8 mouse cellular contexts compared by ENCODE assay signal in genomic region chr5:30391473-30391872, GRCm38 (mm10).
DNase-seq lines count a peak whose midpoint lies in the region; ATAC-seq and TF ChIP-seq lines count a peak whose summit lies in the region.

No protein-coding gene starts in this region.

- no peak overlapping the region for H3K27ac ChIP-seq in heart, adult 2 months
- H3K27ac ChIP-seq in hindbrain, embryonic 16.5 days (ENCODE audit: low read depth, low read length) = no peak overlapping the region
- no peak overlapping the region for H3K27ac ChIP-seq in midbrain, embryonic 15.5 days

- DNase-seq in heart, adult 2 months = peak; percentile 47 to 75
- no peak for DNase-seq in heart, postnatal 25 days (ENCODE audit: low spot score)
- DNase-seq in brain, embryonic 14.5 days (ENCODE audit: low read depth) = peak; percentile 76
- peak; percentile 55 to 76 for DNase-seq in left cerebral cortex, postnatal 14 days (ENCODE audit: low spot score in 2 of 2)
- peak; percentile 25 to 36 for DNase-seq in spleen, postnatal 14 days (ENCODE audit: low spot score in 2 of 2)

- intact Hi-C loops in heart, adult 2 months (cut with DNase I) = loop anchor here (10.0 kb wide), 1 partner anchor 243 kb away; no protein-coding TSS in a partner anchor
- intact Hi-C loops in heart, postnatal 25 days (cut with DNase I) = loop anchor here (10.0 kb wide), 1 partner anchor 243 kb away; no protein-coding TSS in a partner anchor
- intact Hi-C loops in left cerebral cortex, postnatal 14 days (cut with DNase I) = loop anchor here (5.0 kb wide), 1 partner anchor 86 kb away; no protein-coding TSS in a partner anchor

- H3K9ac ChIP-seq in heart, adult 2 months (ENCODE audit: low read depth, low read length) = no peak overlapping the region
- H3K9ac ChIP-seq in hindbrain, embryonic 16.5 days (ENCODE audit: low read depth, low read length) = no peak overlapping the region
- no peak overlapping the region for H3K9ac ChIP-seq in midbrain, embryonic 15.5 days

- H3K4me2 ChIP-seq in hindbrain, embryonic 16.5 days (ENCODE audit: low read length) = no peak overlapping the region
- H3K4me2 ChIP-seq in midbrain, embryonic 15.5 days = no peak overlapping the region

- WGBS in heart, adult 2 months = 26% methylated on average over 7 of the region's 7 CpGs
- WGBS in hindbrain, embryonic 16.5 days = 26% methylated on average over 7 of the region's 7 CpGs
- 25% methylated on average over 7 of the region's 7 CpGs for WGBS in midbrain, embryonic 15.5 days

- H3K4me3 ChIP-seq in heart, adult 2 months = no peak overlapping the region
- no peak overlapping the region for H3K4me3 ChIP-seq in hindbrain, embryonic 16.5 days (ENCODE audit: low read length)
- no peak overlapping the region for H3K4me3 ChIP-seq in midbrain, embryonic 15.5 days

- H3K9me3 ChIP-seq in hindbrain, embryonic 16.5 days (ENCODE audit: control insufficient read depth, low read length) = no peaks in the 10 kb centered on the region
- no peaks in the 10 kb centered on the region for H3K9me3 ChIP-seq in midbrain, embryonic 15.5 days

- H3K4me1 ChIP-seq in heart, adult 2 months (ENCODE audit: control insufficient read depth, insufficient read depth, low read length) = no peaks in the 10 kb centered on the region
- H3K4me1 ChIP-seq in hindbrain, embryonic 16.5 days (ENCODE audit: control insufficient read depth, insufficient read depth, low read depth, low read length) = no peaks in the 10 kb centered on the region
- no peaks in the 10 kb centered on the region for H3K4me1 ChIP-seq in midbrain, embryonic 15.5 days

- no peaks in the 10 kb centered on the region for H3K79me2 ChIP-seq in heart, adult 2 months (replicated peaks; ENCODE audit: control insufficient read depth, insufficient read depth, low read length)

- no peak for TF ChIP-seq EP300 in heart, adult 2 months (IDR thresholded peaks at IDR 0.05; ENCODE audit: insufficient read depth, low read depth, low read length)

- peak; percentile 71 for ATAC-seq in erythroblast, adult 5-6 weeks (replicated peaks; ENCODE audit: low FRiP score, poor library complexity, severe bottlenecking)
- peak; percentile 55; the same call in 1 of the 2 replicates for ATAC-seq in hindbrain, embryonic 16.5 days
- ATAC-seq in midbrain, embryonic 15.5 days (replicated peaks) = peak; percentile 50; the same call in 1 of the 2 replicates

- TF ChIP-seq CTCF in heart, adult 2 months (IDR thresholded peaks at IDR 0.05) = peak; percentile 93
- TF ChIP-seq CTCF in brain, embryonic 14.5 days (IDR thresholded peaks at IDR 0.05; ENCODE audit: borderline replicate concordance, extremely low read depth, insufficient read depth, insufficient read length) = peak; percentile 94

- H3K36me3 ChIP-seq in heart, adult 2 months (ENCODE audit: control insufficient read depth, insufficient read depth, low read length) = no peaks in the 10 kb centered on the region
- H3K36me3 ChIP-seq in hindbrain, embryonic 16.5 days (ENCODE audit: control insufficient read depth, insufficient read depth, low read length) = no peaks in the 10 kb centered on the region
- no peaks in the 10 kb centered on the region for H3K36me3 ChIP-seq in midbrain, embryonic 15.5 days (replicated peaks)

- no peaks in the 10 kb centered on the region for H3K27me3 ChIP-seq in heart, adult 2 months (ENCODE audit: control insufficient read depth, insufficient read depth, low read length)
- H3K27me3 ChIP-seq in hindbrain, embryonic 16.5 days (replicated peaks; ENCODE audit: control insufficient read depth, insufficient read depth, low read length) = no peaks in the 10 kb centered on the region
- H3K27me3 ChIP-seq in midbrain, embryonic 15.5 days (replicated peaks) = no peaks in the 10 kb centered on the region; the same call in 1 of the 2 replicates

- no peak for TF ChIP-seq POLR2A in heart, adult 2 months (IDR thresholded peaks at IDR 0.05; ENCODE audit: insufficient read depth, low read depth, low read length)
- no peak for TF ChIP-seq POLR2A in brain, embryonic 14.5 days (IDR thresholded peaks at IDR 0.05; ENCODE audit: borderline replicate concordance, extremely low read depth, insufficient read depth, insufficient read length, poor library complexity, severe bottlenecking)
